Mouse (Mus musculus) ES-E14 (cell line): ENCODE results near the gene Setd3. TPM values are rescaled to one million over a fixed set of nuclear protein-coding genes. Genes with fewer than 3 reads are reported as not detected.

ENCODE experiments used
- DNase-seq: peaks from one replicate; pipeline ENCODE4 v3.0.0-alpha.2; 2013; ENCODE audit warnings: low read depth, low spot score
- H3K27ac ChIP-seq: 2 replicates; pipeline ENCODE4 v1.5.1; 2012; ENCODE audit warnings: low read depth, mild to moderate bottlenecking, low read length, moderate library complexity, mixed read lengths; ENCODE audit not compliant: poor library complexity, insufficient read depth, severe bottlenecking
- H3K36me3 ChIP-seq: 2 replicates; pipeline ENCODE4 v1.6.1; 2012; ENCODE audit warnings: mild to moderate bottlenecking, low read length, moderate library complexity, mixed read lengths; ENCODE audit not compliant: control insufficient read depth, poor library complexity, insufficient read depth, severe bottlenecking
- H3K4me1 ChIP-seq, 2 experiments: fragments of 150-350 bp in 1 of 2; sonication (generic) in 1 of 2; 2 replicates each; pipeline ENCODE4 v1.6.1; 2012; ENCODE audit warnings: low read length in 2 of 2, mild to moderate bottlenecking in 1 of 2, mixed read lengths in 1 of 2; ENCODE audit not compliant: control insufficient read depth in 2 of 2, insufficient read depth in 2 of 2, poor library complexity in 1 of 2
- H3K4me3 ChIP-seq, 2 experiments: fragments of 150-350 bp in 1 of 2; sonication (generic) in 1 of 2; 2 replicates each; pipeline ENCODE4 v1.5.1; 2012; ENCODE audit warnings: low read length in 2 of 2, low read depth in 1 of 2, mild to moderate bottlenecking in 1 of 2, mixed read lengths in 1 of 2; ENCODE audit not compliant: insufficient read depth in 1 of 2, poor library complexity in 1 of 2, severe bottlenecking in 1 of 2
- H3K9ac ChIP-seq: 2 replicates; pipeline ENCODE4 v1.6.1; 2012; ENCODE audit warnings: low read depth, mild to moderate bottlenecking, low read length, mixed read lengths; ENCODE audit not compliant: poor library complexity, insufficient read depth, severe bottlenecking
- H3K9me3 ChIP-seq: fragments of 150-350 bp; sonication (generic); 2 replicates; pipeline ENCODE4 v1.6.1; 2012; ENCODE audit warnings: low read depth, mild to moderate bottlenecking, low read length; ENCODE audit not compliant: control insufficient read depth, insufficient read depth
- CHD2 ChIP-seq: IDR thresholded peaks from 2 replicates; pipeline ENCODE4 v1.6.1; 2014; ENCODE audit warnings: mild to moderate bottlenecking, low read depth, low read length, inconsistent platforms
- HCFC1 ChIP-seq: IDR thresholded peaks from 2 replicates; pipeline ENCODE4 v1.6.1; 2012; ENCODE audit warnings: low read length, inconsistent platforms, borderline replicate concordance; ENCODE audit not compliant: insufficient read depth
- MAFK ChIP-seq: IDR thresholded peaks from 2 replicates; pipeline ENCODE4 v1.6.1; 2014; ENCODE audit warnings: mild to moderate bottlenecking, low read depth, low read length, inconsistent platforms; ENCODE audit not compliant: insufficient read depth
- ZC3H11A ChIP-seq: IDR thresholded peaks from 2 replicates; pipeline ENCODE4 v1.6.1; 2012; ENCODE audit warnings: low read depth, mild to moderate bottlenecking, inconsistent platforms, low read length, borderline replicate concordance
- ZNF384 ChIP-seq: IDR thresholded peaks from 2 replicates; pipeline ENCODE4 v1.6.1; 2012; ENCODE audit warnings: low read depth, low read length, inconsistent platforms
- in situ Hi-C, 2 experiments: fragments of 600-800 bp; cut with MboI; formaldehyde crosslinking; loops; one replicate each; pipeline ENCODE4 v1.15.1; 2025; ENCODE audit warnings: low sequenced_read_pairs in 2 of 2, inconsistent platforms in 1 of 2; ENCODE audit not compliant: unreplicated experiment in 2 of 2
- total RNA-seq: library from RNA; depleted of rRNA; stranded (reverse); fragments of 300-350 nt; gene quantifications from 2 replicates; pipeline ENCODE4 v1.2.3, GENCODE M21; 2012

Gene Setd3
- total RNA-seq, 1 experiment = 56.0 TPM

GRCm38 (mm10) chr12:108135610-108136208 is 43.4 kb downstream of the Setd3 start:
- H3K9me3 ChIP-seq = no peaks in the 10 kb centered on the region
- peaks cover 8% of the 10 kb centered on the region for H3K36me3 ChIP-seq
- no peaks in the 10 kb centered on the region for H3K4me1 ChIP-seq

GRCm38 (mm10) chr12:108133181-108133580 is 45.9 kb downstream of the Setd3 start:
- no peaks in the 10 kb centered on the region for H3K4me1 ChIP-seq
- H3K36me3 ChIP-seq = peaks cover 8% of the 10 kb centered on the region
- no peak for DNase-seq
- in situ Hi-C loops = no loop called here
- H3K27ac ChIP-seq = no peak overlapping the region
- no peak overlapping the region for H3K9ac ChIP-seq
- no peak overlapping the region for H3K4me3 ChIP-seq
- H3K9me3 ChIP-seq = no peaks in the 10 kb centered on the region
- TF ChIP-seq HCFC1 (no peak), ZNF384 (no peak), ZC3H11A (no peak), MAFK (no peak), CHD2 (no peak)

More at GRCm38 (mm10) chr12:108135610-108136208, 43.4 kb downstream of the Setd3 start:
- no peak overlapping the region for H3K4me3 ChIP-seq
- no peak overlapping the region for H3K9ac ChIP-seq
- TF ChIP-seq MAFK (no peak), CHD2 (no peak), ZC3H11A (no peak), ZNF384 (no peak), HCFC1 (no peak)
- in situ Hi-C loops = no loop called here
- H3K27ac ChIP-seq = no peak overlapping the region
- no peak for DNase-seq

DNA sequence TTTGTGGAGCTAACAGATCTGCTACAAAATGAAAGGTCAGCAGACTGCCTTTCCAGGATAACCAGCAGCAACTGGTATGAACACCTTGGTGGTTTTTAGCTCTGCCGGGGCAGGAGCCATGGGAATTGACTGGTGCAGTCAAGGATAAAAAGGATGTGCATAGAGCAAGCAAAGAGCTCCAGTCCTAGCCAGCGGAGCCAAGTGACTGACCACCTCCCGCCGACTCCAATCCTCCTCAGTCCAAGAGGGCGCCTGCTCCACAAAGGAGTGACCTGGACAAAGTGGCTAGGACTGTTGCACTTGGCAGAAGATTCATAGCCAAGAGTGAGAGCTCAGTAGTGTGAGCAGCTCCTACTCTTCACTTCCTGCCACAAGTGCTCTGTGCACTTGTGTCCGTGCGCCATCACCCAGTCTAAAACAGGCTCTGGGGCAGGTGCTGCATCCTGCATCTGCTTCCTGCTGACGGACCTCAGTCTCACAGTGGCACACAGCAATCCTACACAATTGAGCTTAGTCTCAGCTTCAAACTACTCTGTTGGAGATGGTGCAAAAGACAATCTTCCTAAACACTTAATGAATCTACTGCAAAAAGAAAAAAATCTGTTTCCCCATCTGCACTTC is 46.6 kb downstream of the Setd3 start:
- DNase-seq = no peak
- Histone ChIP-seq H3K9me3 (no peaks in the 10 kb centered on the region), H3K4me3 (no peak overlapping the region), H3K27ac (no peak overlapping the region), H3K4me1 (no peaks in the 10 kb centered on the region), H3K9ac (no peak overlapping the region), H3K36me3 (peaks cover 8% of the 10 kb centered on the region)
- no peak for TF ChIP-seq CHD2
- TF ChIP-seq ZNF384 = no peak
- TF ChIP-seq MAFK = no peak
- no peak for TF ChIP-seq ZC3H11A
- TF ChIP-seq HCFC1 = no peak
- in situ Hi-C loops = no loop called here

GRCm38 (mm10) chr12:108121288-108121687 is 57.8 kb downstream of the Setd3 start:
- H3K9me3 ChIP-seq = no peaks in the 10 kb centered on the region
- in situ Hi-C loops = no loop called here
- H3K36me3 ChIP-seq = peaks cover 3% of the 10 kb centered on the region; the same call in 1 of the 2 replicates
- H3K27ac ChIP-seq = no peak overlapping the region
- peak; percentile 43 for DNase-seq
- H3K4me1 ChIP-seq = no peaks in the 10 kb centered on the region
- H3K9ac ChIP-seq = no peak overlapping the region
- TF ChIP-seq CHD2 (no peak), ZC3H11A (0 out of 2 replicates have a peak, but pooled peaks have one; percentile 30), ZNF384 (no peak), HCFC1 (no peak)
- H3K4me3 ChIP-seq = no peak overlapping the region

DNA sequence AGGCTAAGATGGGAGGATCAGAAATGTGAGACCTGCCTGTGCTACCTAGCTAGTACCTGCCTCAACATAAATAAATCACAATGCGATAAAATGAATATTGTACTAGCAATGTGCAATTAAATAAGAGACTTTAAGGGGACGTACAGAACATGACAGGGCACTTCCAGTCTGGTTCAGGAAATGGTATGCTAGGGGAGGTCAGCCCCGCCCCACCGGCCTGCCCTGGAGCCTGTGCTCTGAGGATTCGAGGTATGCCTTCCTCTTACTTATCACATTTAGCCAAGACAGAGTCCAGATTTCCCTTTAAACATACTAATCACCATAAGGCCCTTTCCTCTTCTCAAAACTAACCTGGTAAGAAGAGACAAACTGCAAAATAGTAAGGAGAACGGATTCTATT is 58.7 kb downstream of the Setd3 start:
- Histone ChIP-seq H3K9ac (no peak overlapping the region), H3K4me1 (no peaks in the 10 kb centered on the region), H3K36me3 (peaks cover 3% of the 10 kb centered on the region), H3K9me3 (no peaks in the 10 kb centered on the region), H3K27ac (no peak overlapping the region), H3K4me3 (no peak overlapping the region)
- DNase-seq = no peak
- in situ Hi-C loops = no loop called here
- TF ChIP-seq ZC3H11A = no peak
- TF ChIP-seq ZNF384 = no peak
- TF ChIP-seq MAFK = no peak
- TF ChIP-seq HCFC1 = no peak
- no peak for TF ChIP-seq CHD2
